Mouse (Mus musculus): ENCODE results near the gene Cyp2j12.

GRCm38 (mm10) chr4:96134246-96134645, 6.7 kb downstream of the Cyp2j12 start:
- TF ChIP-seq EP300 (IDR thresholded peaks at IDR 0.05) = no peak
- no peak for TF ChIP-seq CTCF (IDR thresholded peaks at IDR 0.05)

All from lung, postnatal 0 days (tissue).